Mouse (Mus musculus) cerebellum, adult (tissue): ENCODE measurements around the gene Lrrc7.

Experiments
- ATAC-seq: cut with Nextera tagmentation; 2 replicates; pipeline ENCODE4 v1.9.2; 2017; ENCODE audit warnings: mild to moderate bottlenecking, moderate library complexity, mixed read lengths; ENCODE audit not compliant: insufficient number of reproducible peaks, low FRiP score, low TSS enrichment

Lrrc7 gene

GRCm38 (mm10) chr3:158077828-158078227 lies 484.2 kb downstream of the Lrrc7 start:
- ATAC-seq = no peak

- ATAC-seq = no peak
Measured at GRCm38 (mm10) chr3:158077380-158077772, 484.6 kb downstream of the Lrrc7 start.

- ATAC-seq = no peak
Measured at GRCm38 (mm10) chr3:158076685-158077379, 485.2 kb downstream of the Lrrc7 start.

GRCm38 (mm10) chr3:158075004-158075403 lies 487.0 kb downstream of the Lrrc7 start:
- ATAC-seq = no peak

GRCm38 (mm10) chr3:158068613-158069263 lies 493.3 kb downstream of the Lrrc7 start:
- no peak for ATAC-seq

GRCm38 (mm10) chr3:158067916-158068315 lies 494.1 kb downstream of the Lrrc7 start:
- no peak for ATAC-seq

GRCm38 (mm10) chr3:158065256-158065655 lies 496.8 kb downstream of the Lrrc7 start:
- no peak for ATAC-seq

- no peak for ATAC-seq
Measured at GRCm38 (mm10) chr3:158061811-158062523, 500.1 kb downstream of the Lrrc7 start.

- ATAC-seq = no peak
Measured at GRCm38 (mm10) chr3:158060621-158061291, 501.3 kb downstream of the Lrrc7 start.

- no peak for ATAC-seq
Measured at GRCm38 (mm10) chr3:158049508-158049907, 512.5 kb downstream of the Lrrc7 start.

GRCm38 (mm10) chr3:158040755-158041154 lies 521.3 kb downstream of the Lrrc7 start:
- no peak for ATAC-seq

- ATAC-seq = no peak
Measured at GRCm38 (mm10) chr3:158038106-158038505, 523.9 kb downstream of the Lrrc7 start.

- ATAC-seq = peak; percentile 95
Measured at GRCm38 (mm10) chr3:158036329-158036988, 525.6 kb downstream of the Lrrc7 start, which contains the start of the genes Srsf11 and Lrrc40. TSS of gene Srsf11 (minus strand) at chr3:158036639. TSS of gene Lrrc40 (plus strand) at chr3:158036662.

GRCm38 (mm10) chr3:158035866-158036265 lies 526.2 kb downstream of the Lrrc7 start:
- no peak for ATAC-seq
